Mouse (Mus musculus) heart, embryonic 13.5 days (tissue): ENCODE data around the gene Ddx5. TPM values are rescaled to one million over a fixed set of nuclear protein-coding genes. Genes with fewer than 3 reads are reported as not detected.

Experiments
- ATAC-seq: fragments of 200-750 bp; cut with Nextera tagmentation; 2 replicates; pipeline ENCODE4 v1.8.0; 2017; ENCODE audit warnings: moderate TSS enrichment; ENCODE audit not compliant: insufficient number of reproducible peaks, low FRiP score, low TSS enrichment; ENCODE audit errors: extremely low read depth
- H3K27ac ChIP-seq: fragments of 300-500 bp; sonication (generic); replicated peaks from 2 replicates; pipeline ENCODE4 v1.5.1; 2015; ENCODE audit warnings: moderate library complexity, mild to moderate bottlenecking, inconsistent platforms
- H3K27me3 ChIP-seq: fragments of 300-500 bp; sonication (generic); replicated peaks from 2 replicates; pipeline ENCODE4 v1.6.1; 2015; ENCODE audit warnings: mild to moderate bottlenecking, inconsistent platforms
- H3K36me3 ChIP-seq: fragments of 300-500 bp; sonication (generic); 2 replicates; pipeline ENCODE4 v1.6.1; 2015; ENCODE audit warnings: mild to moderate bottlenecking, inconsistent platforms
- H3K4me1 ChIP-seq: fragments of 300-500 bp; sonication (generic); 2 replicates; pipeline ENCODE4 v1.6.1; 2015; ENCODE audit warnings: inconsistent platforms
- H3K4me2 ChIP-seq: fragments of 300-500 bp; sonication (generic); 2 replicates; pipeline ENCODE4 v1.6.1; 2015; ENCODE audit warnings: inconsistent platforms, mild to moderate bottlenecking, moderate library complexity
- H3K4me3 ChIP-seq: fragments of 300-500 bp; sonication (generic); 2 replicates; pipeline ENCODE4 v1.5.1; 2015; ENCODE audit warnings: moderate library complexity, mild to moderate bottlenecking, inconsistent platforms
- H3K9ac ChIP-seq: fragments of 300-500 bp; sonication (generic); 2 replicates; pipeline ENCODE4 v1.6.1; 2015; ENCODE audit warnings: inconsistent platforms, mild to moderate bottlenecking, moderate library complexity
- H3K9me3 ChIP-seq: fragments of 300-500 bp; sonication (generic); 2 replicates; pipeline ENCODE4 v1.6.1; 2016; ENCODE audit warnings: inconsistent platforms
- WGBS: fragments of 180-500 bp; shearing (Covaris S2); methylation state at CpG from one replicate; pipeline ENCODE4 v1.1.7; 2015; ENCODE audit warnings: mixed read lengths; 5-methylcytosine and 5-hydroxymethylcytosine counted together
- polyA plus RNA-seq: library from polyadenylated mRNA; unstranded; fragments of >200 nt; fragmentation: Nextera tagmentation; extraction: Ambion mirVana; gene quantifications from 2 replicates; pipeline ENCODE4 v1.2.1, GENCODE M21; 2015

The Ddx5 gene
- 192 and 199 TPM in 2 replicates for polyA plus RNA-seq

- no peaks in the 10 kb centered on the region for H3K27me3 ChIP-seq
- peak within 1 kb of the TSS; percentile 99 for H3K9ac ChIP-seq
- peak; percentile 87 for ATAC-seq
- peaks cover 39% of the 10 kb centered on the region for H3K4me1 ChIP-seq
- H3K36me3 ChIP-seq = peaks cover 56% of the 10 kb centered on the region
- under 1% methylated on average over 58 of the region's 58 CpGs for WGBS
- H3K9me3 ChIP-seq = no peaks in the 10 kb centered on the region
- peak within 1 kb of the TSS; percentile 93 for H3K4me2 ChIP-seq
- H3K27ac ChIP-seq = peak within 1 kb of the TSS; percentile 100
- peak within 1 kb of the TSS; percentile 96 for H3K4me3 ChIP-seq
These were observed at the start of gene Ddx5, which contains the start of gene Cep95 for GRCm38 (mm10) chr11:106788775-106789459. Gene Ddx5 (minus strand): TSS chr11:106789185. Gene Cep95 (plus strand): TSS chr11:106789252.

DNA sequence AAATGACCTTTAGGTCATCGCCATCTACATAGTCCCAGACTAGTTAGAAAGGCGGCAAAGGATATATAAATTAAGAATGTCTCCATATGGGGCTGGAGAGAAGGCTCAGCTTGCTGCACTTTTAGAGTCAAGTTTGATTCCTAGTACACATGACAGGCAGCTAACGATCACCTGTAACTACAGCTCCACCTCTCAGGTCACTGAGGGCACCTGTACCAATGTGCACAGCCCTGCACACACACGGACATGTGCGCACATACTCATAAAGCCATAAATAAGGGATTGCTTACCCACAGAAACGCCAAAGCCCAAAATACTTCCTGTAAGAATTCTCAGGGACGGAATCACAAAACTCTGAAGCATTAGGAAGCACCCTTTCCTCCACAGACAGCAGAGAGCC is 39.1 kb upstream of the Ddx5 start:
- Histone ChIP-seq H3K9me3 (no peaks in the 10 kb centered on the region), H3K4me1 (peaks cover 9% of the 10 kb centered on the region), H3K27me3 (no peaks in the 10 kb centered on the region), H3K36me3 (peaks cover 88% of the 10 kb centered on the region), H3K9ac (no peak overlapping the region), H3K4me3 (no peak overlapping the region), H3K4me2 (no peak overlapping the region), H3K27ac (no peak overlapping the region)
- ATAC-seq = no peak
- WGBS = 92% methylated on average over 7 of the region's 7 CpGs

DNA sequence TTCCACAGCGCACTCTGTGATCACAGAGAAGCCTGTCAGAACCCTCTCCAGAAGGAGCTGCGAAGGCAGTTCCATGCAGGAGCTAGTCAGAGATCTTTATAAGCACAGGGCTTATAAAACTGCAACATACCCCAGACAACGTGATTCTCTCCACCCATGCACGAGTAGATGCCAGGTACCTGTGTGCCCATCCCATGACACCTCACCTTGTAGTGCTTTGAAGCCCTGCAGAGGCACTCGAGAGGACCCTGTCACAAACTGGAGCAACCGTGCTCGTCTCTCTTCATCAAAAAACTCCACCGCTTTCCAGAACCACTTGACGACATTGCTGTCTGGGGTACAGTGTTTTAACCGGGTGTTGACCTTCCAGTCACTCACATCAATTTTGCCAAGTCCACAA is 35.4 kb upstream of the Ddx5 start:
- WGBS = 80% methylated on average over 10 of the region's 10 CpGs
- Histone ChIP-seq H3K4me3 (no peak overlapping the region), H3K4me2 (no peak overlapping the region)

DNA sequence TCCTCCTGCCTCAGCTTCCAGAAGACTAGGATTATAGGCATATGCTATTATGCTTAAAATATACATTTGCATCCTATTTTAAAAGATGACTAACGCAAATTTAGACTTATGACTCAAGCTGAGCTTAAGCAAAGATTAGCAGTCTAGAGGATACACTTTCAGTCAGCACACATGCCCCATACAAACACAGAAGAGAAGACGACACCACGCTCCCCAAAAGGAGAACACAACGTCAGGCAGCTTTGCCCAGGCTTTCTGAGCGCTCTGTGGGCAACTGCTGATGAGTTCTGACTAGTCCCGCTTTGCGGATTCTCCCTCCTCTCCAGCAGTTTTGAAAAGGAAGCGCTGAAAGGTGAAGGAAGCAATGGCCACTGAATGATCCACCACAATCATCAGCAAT is 34.8 kb upstream of the Ddx5 start:
- H3K9ac ChIP-seq = no peak overlapping the region
- no peak overlapping the region for H3K27ac ChIP-seq
- H3K36me3 ChIP-seq = peaks cover 88% of the 10 kb centered on the region
- H3K4me1 ChIP-seq = peaks cover 32% of the 10 kb centered on the region
- no peaks in the 10 kb centered on the region for H3K9me3 ChIP-seq
- no peak overlapping the region for H3K4me3 ChIP-seq
- WGBS = 92% methylated on average over 8 of the region's 8 CpGs
- H3K4me2 ChIP-seq = no peak overlapping the region
- ATAC-seq = no peak
- no peaks in the 10 kb centered on the region for H3K27me3 ChIP-seq

More for the DNA sequence above, 35.4 kb upstream of the Ddx5 start:
- Histone ChIP-seq H3K9ac (no peak overlapping the region), H3K27me3 (no peaks in the 10 kb centered on the region), H3K4me1 (peaks cover 25% of the 10 kb centered on the region), H3K9me3 (no peaks in the 10 kb centered on the region), H3K36me3 (peaks cover 87% of the 10 kb centered on the region), H3K27ac (no peak overlapping the region)
- ATAC-seq = no peak

- WGBS = 80% methylated on average over 5 of the region's 5 CpGs
- Histone ChIP-seq H3K4me3 (no peak overlapping the region), H3K4me1 (peaks cover 40% of the 10 kb centered on the region), H3K9ac (no peak overlapping the region), H3K27ac (no peak overlapping the region), H3K4me2 (no peak overlapping the region), H3K36me3 (peaks cover 84% of the 10 kb centered on the region), H3K27me3 (no peaks in the 10 kb centered on the region), H3K9me3 (no peaks in the 10 kb centered on the region)
- ATAC-seq = no peak
These were observed 33.9 kb upstream of the Ddx5 start for GRCm38 (mm10) chr11:106822911-106823310.

GRCm38 (mm10) chr11:106822491-106822890 is 33.5 kb upstream of the Ddx5 start:
- H3K27ac ChIP-seq = no peak overlapping the region
- H3K36me3 ChIP-seq = peaks cover 82% of the 10 kb centered on the region
- no peaks in the 10 kb centered on the region for H3K27me3 ChIP-seq
- peaks cover 44% of the 10 kb centered on the region for H3K4me1 ChIP-seq
- no peak overlapping the region for H3K4me3 ChIP-seq
- no peak overlapping the region for H3K4me2 ChIP-seq
- no peaks in the 10 kb centered on the region for H3K9me3 ChIP-seq
- no peak overlapping the region for H3K9ac ChIP-seq
- no peak for ATAC-seq
- WGBS = 82% methylated on average over 8 of the region's 8 CpGs

DNA sequence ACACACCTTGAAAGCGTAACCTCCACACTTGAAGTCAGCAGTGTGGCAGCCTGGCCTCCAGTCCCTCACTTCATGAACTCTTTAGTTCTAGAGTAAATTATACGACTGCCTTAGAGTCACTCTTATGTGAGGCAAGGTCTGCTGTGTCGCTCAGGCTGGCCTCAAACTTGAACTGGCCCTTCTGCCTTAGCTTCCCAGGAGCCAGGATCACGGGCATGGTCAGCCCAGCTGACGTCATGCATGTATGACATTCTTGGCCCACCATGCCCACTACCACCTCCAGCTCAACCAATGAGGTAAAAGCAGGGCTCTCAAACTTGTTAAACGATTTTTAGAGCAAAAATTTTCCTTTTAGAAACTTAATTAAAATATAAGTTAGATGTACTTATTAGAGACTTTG is 32.4 kb upstream of the Ddx5 start:
- WGBS = 77% methylated on average over 6 of the region's 6 CpGs

DNA sequence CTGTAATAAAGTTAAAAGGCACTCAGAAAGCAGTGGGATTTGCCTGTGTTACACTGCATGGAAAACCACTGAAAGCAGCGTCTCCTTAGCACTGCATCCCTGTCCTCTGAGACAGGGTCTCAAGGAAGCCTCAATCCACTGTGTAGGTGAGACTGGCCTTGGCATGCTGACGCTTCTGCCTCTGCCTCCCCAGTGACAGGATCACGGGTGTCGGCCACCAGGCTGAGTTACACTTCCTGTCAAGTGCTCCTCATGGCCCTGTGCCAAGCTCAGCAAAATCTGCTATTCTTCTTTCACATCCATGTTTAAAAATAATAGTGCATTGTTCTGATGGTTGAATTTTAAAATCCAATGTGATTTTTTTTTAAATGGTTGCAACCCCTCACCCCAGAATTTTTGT is 32.0 kb upstream of the Ddx5 start:
- H3K27ac ChIP-seq = peak overlapping the region; percentile 58; the same call in 1 of the 2 replicates
- no peaks in the 10 kb centered on the region for H3K9me3 ChIP-seq
- peaks cover 82% of the 10 kb centered on the region for H3K36me3 ChIP-seq
- no peaks in the 10 kb centered on the region for H3K27me3 ChIP-seq
- H3K4me1 ChIP-seq = peaks cover 50% of the 10 kb centered on the region
- H3K4me3 ChIP-seq = no peak overlapping the region
- ATAC-seq = no peak
- H3K9ac ChIP-seq = no peak overlapping the region
- 41% methylated on average over 4 of the region's 4 CpGs for WGBS
- H3K4me2 ChIP-seq = no peak overlapping the region

More for the DNA sequence above, 32.4 kb upstream of the Ddx5 start:
- Histone ChIP-seq H3K9ac (no peak overlapping the region), H3K27me3 (no peaks in the 10 kb centered on the region), H3K4me2 (no peak overlapping the region), H3K4me1 (peaks cover 48% of the 10 kb centered on the region), H3K4me3 (no peak overlapping the region), H3K36me3 (peaks cover 82% of the 10 kb centered on the region), H3K9me3 (no peaks in the 10 kb centered on the region), H3K27ac (peak overlapping the region; percentile 58)
- ATAC-seq = no peak

- H3K4me1 ChIP-seq = peaks cover 55% of the 10 kb centered on the region
- 82% methylated on average over 6 of the region's 6 CpGs for WGBS
- H3K4me2 ChIP-seq = no peak overlapping the region
- no peak overlapping the region for H3K9ac ChIP-seq
- no peaks in the 10 kb centered on the region for H3K27me3 ChIP-seq
- H3K27ac ChIP-seq = no peak overlapping the region
- no peaks in the 10 kb centered on the region for H3K9me3 ChIP-seq
- H3K4me3 ChIP-seq = no peak overlapping the region
- peaks cover 83% of the 10 kb centered on the region for H3K36me3 ChIP-seq
- ATAC-seq = no peak
These were observed 31.3 kb upstream of the Ddx5 start for GRCm38 (mm10) chr11:106820252-106820651.

- Histone ChIP-seq H3K4me2 (no peak overlapping the region), H3K9ac (0 out of 2 replicates have a peak overlapping the region, but pooled peaks have one; percentile 0), H3K36me3 (peaks cover 83% of the 10 kb centered on the region), H3K4me1 (peaks cover 60% of the 10 kb centered on the region), H3K4me3 (no peak overlapping the region), H3K9me3 (no peaks in the 10 kb centered on the region), H3K27ac (0 out of 2 replicates have a peak overlapping the region, but pooled peaks have one; percentile 41), H3K27me3 (no peaks in the 10 kb centered on the region)
- ATAC-seq = no peak
- 82% methylated on average over 9 of the region's 9 CpGs for WGBS
These were observed 30.6 kb upstream of the Ddx5 start for GRCm38 (mm10) chr11:106819595-106819994.

GRCm38 (mm10) chr11:106818341-106818740 is 29.4 kb upstream of the Ddx5 start:
- peak overlapping the region; percentile 75 for H3K27ac ChIP-seq
- H3K9ac ChIP-seq = 0 out of 2 replicates have a peak overlapping the region, but pooled peaks have one; percentile 30
- 24% methylated on average over 9 of the region's 9 CpGs for WGBS
- no peaks in the 10 kb centered on the region for H3K9me3 ChIP-seq
- peaks cover 62% of the 10 kb centered on the region for H3K4me1 ChIP-seq
- H3K36me3 ChIP-seq = peaks cover 86% of the 10 kb centered on the region
- peak overlapping the region; percentile 58 for H3K4me2 ChIP-seq
- ATAC-seq = no peak
- peak overlapping the region; percentile 20; the same call in 1 of the 2 replicates for H3K4me3 ChIP-seq
- H3K27me3 ChIP-seq = no peaks in the 10 kb centered on the region

DNA sequence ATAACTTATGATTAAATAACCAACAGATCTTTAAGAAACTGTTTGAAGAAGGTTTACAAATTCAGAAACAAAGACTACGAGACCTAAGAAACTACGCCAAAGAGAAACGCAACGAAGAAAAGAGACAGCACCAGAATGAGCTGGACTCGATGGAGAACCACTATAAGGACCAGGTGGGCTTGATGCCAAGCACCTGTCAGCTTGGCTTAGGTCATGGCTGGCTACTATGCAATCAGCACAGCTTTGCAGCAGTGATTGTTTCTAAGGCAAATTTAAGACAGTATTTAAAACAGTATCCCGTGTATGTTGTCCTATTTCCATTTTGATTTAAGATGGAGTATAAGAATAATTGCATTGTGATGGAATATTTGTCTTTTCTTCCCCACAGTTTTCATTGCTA is 28.8 kb upstream of the Ddx5 start:
- Histone ChIP-seq H3K9ac (0 out of 2 replicates have a peak overlapping the region, but pooled peaks have one; percentile 30), H3K27me3 (no peaks in the 10 kb centered on the region), H3K4me2 (peak overlapping the region; percentile 58; the same call in 1 of the 2 replicates), H3K4me3 (no peak overlapping the region), H3K4me1 (peaks cover 62% of the 10 kb centered on the region), H3K36me3 (peaks cover 87% of the 10 kb centered on the region), H3K27ac (peak overlapping the region; percentile 75), H3K9me3 (no peaks in the 10 kb centered on the region)
- 78% methylated on average over 6 of the region's 6 CpGs for WGBS
- no peak for ATAC-seq
